Comparison of ENCODE assay signal across 17 mouse cellular contexts in the genomic region with DNA sequence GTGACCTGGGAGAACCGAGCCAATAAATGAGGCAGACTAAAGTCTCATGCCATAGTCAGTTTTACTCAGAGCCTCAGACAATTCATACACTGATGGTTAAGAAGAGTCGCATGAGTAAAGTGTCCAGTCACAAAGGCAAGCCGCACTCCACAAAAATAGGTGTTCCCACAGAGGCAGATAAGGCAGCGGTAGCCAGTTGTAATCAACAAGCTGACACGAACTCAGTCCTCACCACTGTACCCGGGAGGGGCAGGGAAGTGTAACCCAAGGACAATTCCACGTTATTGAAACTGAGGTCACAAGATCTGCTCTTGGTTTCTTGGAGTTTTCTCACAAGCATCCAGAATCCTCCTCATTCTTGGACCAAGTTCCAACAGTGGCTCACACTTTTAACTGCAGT.
"Had no signal": no experiment of that assay in that cellular context is flagged by ENCODE, and none has a peak within 500 bp of the region (broad histone marks: within the 10 kb centered on the region; RNA-seq: fewer than 3 reads in every experiment).

No protein-coding gene starts in this region.

- H3K9me3 ChIP-seq: lung, embryonic 15.5 days; midbrain, embryonic 13.5 days; midbrain, embryonic 15.5 days; neural tube, embryonic 12.5 days; stomach, embryonic 15.5 days had no signal

- H3K4me3 ChIP-seq: lung, embryonic 15.5 days; megakaryocyte, embryonic 14.5 days; midbrain, embryonic 13.5 days; midbrain, embryonic 15.5 days; neural tube, embryonic 12.5 days; stomach, embryonic 15.5 days had no signal

- H3K36me3 ChIP-seq: lung, embryonic 15.5 days; midbrain, embryonic 13.5 days; midbrain, embryonic 15.5 days; neural tube, embryonic 12.5 days; stomach, embryonic 15.5 days had no signal

- H3K27me3 ChIP-seq: lung, embryonic 15.5 days; midbrain, embryonic 15.5 days; stomach, embryonic 15.5 days had no signal

- ATAC-seq: lung, postnatal 0 days; midbrain, embryonic 13.5 days; midbrain, embryonic 15.5 days had no signal

- H3K9ac ChIP-seq: lung, embryonic 15.5 days; midbrain, embryonic 13.5 days; midbrain, embryonic 15.5 days; neural tube, embryonic 12.5 days; stomach, embryonic 15.5 days had no signal

- H3K27ac ChIP-seq: lung, embryonic 15.5 days; macrophage; midbrain, embryonic 13.5 days; midbrain, embryonic 15.5 days; neural tube, embryonic 12.5 days; stomach, embryonic 15.5 days; stomach, postnatal 0 days had no signal

- H3K4me2 ChIP-seq: lung, embryonic 15.5 days; midbrain, embryonic 11.5 days; midbrain, embryonic 13.5 days; midbrain, embryonic 15.5 days; neural tube, embryonic 12.5 days; stomach, embryonic 15.5 days had no signal

- DNase-seq: lung, adult 2 months; lung, postnatal 14 days; lung, postnatal 36 days; right cerebral cortex, postnatal 14 days; thymus, adult 2 months; thymus, postnatal 25 days; thymus, postnatal 4 days had no signal

- H3K4me1 ChIP-seq: megakaryocyte, embryonic 14.5 days had no signal
